Mouse (Mus musculus): ENCODE measurements at regions not wholly inside any gene's neighbourhood (a gene's known extent, or its start where the extent isn't known, plus 50 kb on each side); places are given as distances from the start of the nearest gene placed in this dataset.
"Not testable (repeated sequence)": the region's sequence is repeated elsewhere in the genome, so short reads cannot be mapped to it uniquely, and the experiment has no call there.

DNA sequence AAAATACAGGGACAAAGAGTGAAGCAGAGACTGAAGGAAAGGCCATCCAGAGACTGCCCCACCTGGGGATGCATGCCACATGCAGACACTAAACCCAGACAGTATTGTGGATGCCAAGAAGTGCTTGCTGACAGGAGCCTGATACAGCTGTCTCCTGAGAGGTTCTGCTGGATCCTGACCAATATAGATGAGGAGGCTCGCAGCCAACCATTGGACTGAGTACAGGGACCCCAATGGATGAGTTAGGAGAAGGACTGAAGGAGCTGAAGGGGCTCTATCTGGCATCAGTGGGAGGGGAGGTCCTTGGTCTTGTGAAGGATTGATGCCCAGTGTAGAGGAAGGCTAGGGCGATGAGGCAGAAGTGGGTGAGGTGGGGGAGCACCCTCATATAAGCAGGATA lies 514.4 kb downstream of the Gja1 start:
- in situ Hi-C loops (cut with MboI, MseI): not testable (repeated sequence)

DNA sequence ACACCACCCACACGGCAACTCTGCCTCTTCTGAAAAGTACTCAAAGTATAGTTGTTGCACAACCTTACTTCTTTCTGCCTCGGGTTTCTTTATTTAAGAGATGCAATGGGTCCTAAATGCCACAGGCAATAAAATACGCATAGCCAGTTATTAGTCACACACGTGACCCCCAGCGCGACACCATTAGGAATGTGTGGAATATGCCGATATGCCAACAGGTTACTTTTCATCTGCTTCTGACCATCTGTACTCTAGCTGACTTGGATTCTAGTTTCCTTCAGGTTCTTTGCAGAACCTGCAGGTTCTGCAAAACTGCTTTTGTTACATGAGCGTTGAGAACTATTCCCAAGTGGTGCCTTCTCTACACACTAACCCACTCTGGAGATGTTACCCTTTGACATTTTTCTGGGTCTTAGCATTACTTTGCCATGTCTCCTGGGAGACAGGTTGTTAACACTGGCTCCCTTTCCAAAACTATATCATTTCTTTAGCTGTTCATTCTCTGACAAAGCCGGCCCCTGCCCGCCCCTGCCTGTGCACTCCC lies 515.6 kb downstream of the Gja1 start:
- in situ Hi-C loops (cut with MboI, MseI): no loop called here

GRCm38 (mm10) chr10:56893210-56893705 lies 516.1 kb downstream of the Gja1 start:
- in situ Hi-C loops (cut with MboI, MseI): no loop called here

DNA sequence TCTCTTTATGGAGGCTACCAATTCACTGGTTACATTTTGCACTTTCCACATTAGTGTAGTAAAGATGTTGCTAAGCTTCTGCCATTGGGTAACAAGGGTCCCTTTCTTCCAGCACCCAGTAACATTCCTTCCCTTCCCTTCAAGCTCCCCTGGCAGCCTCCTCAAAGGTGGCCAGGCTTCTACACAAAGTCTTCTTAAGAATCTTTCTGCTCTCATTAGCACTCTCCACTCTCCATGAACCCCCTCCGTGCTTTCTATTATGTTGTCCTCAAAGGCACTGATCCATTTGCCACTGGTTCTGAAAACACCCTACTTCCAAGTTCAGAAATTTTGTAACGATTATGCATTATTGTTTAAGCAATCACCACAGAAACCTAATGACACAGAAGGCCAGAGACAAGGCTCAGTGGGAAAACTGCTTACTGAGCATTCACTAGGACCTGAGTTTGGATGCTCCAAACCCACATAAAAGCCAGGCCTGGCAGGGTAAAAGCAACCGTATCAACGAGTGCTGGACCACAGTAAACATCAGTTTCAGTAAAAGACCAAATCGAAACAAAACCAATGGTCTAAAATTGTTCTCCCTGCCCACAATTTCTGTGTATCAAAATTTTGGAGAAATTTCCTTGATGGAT lies 522.6 kb downstream of the Gja1 start:
- in situ Hi-C loops (cut with MboI, MseI): no loop called here

DNA sequence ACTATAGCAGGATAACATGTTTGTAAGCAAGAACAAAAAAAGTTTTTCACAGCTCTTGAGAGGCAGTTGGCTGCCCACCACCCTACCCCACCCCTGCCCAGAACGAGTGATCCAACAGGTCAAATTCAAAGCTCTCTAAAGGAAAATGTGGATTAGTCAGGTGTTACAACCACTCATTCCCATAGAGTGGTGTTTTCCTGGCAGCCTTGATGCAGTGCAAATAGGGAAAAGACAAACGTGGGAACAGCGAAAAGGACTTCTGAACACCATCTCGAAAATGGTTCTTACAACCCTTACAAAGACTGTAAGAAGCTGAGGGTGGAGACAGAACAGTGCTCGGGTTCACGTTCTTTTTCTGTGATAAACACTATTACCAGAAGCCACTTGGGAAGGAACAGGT lies 523.8 kb downstream of the Gja1 start:
- in situ Hi-C loops (cut with MboI, MseI): no loop called here

- in situ Hi-C loops (cut with MboI, MseI): no loop called here
These were observed 535.6 kb downstream of the Gja1 start for GRCm38 (mm10) chr10:56912711-56913110.

DNA sequence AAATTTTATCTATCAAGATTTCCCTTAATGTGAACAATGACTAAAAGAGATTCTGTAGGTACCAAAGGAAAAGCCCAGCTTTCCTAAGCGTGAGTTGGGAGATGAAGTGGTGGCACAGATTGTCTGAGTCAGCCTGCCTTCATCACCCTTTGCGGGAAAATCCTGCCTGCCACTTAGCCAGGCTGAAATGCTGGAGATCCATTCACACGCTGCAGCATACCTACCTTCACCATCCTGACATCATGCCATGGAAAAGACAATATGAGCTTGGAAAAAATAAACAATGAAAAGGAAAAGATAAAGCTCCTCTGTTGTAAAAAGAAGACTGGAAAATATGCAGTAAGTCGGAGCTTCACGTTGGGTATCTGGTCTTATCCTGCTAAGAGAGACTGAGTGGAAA lies 537.0 kb downstream of the Gja1 start:
- in situ Hi-C loops (cut with MboI, MseI): no loop called here

DNA sequence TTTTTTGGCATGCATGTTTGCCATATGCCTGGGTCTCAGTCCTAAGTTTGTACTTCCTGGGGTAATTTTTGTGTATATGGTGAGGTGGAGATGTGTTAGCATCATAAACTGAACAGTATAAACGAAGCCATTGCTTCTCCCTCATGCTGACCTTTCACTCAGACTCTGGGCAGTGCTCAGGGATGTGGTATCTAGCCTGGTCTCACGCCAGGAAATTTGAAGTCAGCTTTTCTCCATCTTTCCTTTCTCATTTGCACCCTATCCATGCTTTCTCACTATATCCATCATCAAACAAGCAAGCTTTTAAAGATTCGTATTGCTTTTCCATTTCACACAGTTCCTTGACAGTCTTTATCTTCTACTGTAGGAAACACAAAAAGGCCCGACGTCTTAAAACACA lies 541.3 kb downstream of the Gja1 start:
- in situ Hi-C loops (cut with MboI, MseI): no loop called here

- in situ Hi-C loops (cut with MboI, MseI): no loop called here
These were observed 543.9 kb downstream of the Gja1 start for GRCm38 (mm10) chr10:56920711-56921672.

GRCm38 (mm10) chr10:56935174-56935573 lies 551.0 kb upstream of the Hsf2 start:
- in situ Hi-C loops (cut with MboI, MseI): no loop called here

DNA sequence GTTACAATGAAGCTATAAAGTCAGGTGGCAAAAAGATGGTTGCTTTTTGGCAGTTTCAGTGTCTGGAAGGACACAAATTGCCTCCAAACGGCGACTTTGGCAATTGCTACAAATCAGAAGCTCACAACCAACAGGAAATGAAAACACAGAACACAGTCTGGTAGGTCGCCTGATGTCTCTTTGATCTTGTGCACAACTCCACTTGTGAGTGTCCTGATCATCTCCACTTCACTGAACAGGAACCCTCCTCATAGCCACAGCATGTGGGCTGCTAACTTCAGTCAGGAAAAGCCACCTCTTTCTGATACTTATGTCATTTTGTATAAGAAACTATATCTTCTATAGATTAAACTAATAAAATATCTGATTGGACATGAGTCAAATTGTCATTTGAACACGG lies 544.2 kb upstream of the Hsf2 start:
- in situ Hi-C loops (cut with MboI, MseI): no loop called here

DNA sequence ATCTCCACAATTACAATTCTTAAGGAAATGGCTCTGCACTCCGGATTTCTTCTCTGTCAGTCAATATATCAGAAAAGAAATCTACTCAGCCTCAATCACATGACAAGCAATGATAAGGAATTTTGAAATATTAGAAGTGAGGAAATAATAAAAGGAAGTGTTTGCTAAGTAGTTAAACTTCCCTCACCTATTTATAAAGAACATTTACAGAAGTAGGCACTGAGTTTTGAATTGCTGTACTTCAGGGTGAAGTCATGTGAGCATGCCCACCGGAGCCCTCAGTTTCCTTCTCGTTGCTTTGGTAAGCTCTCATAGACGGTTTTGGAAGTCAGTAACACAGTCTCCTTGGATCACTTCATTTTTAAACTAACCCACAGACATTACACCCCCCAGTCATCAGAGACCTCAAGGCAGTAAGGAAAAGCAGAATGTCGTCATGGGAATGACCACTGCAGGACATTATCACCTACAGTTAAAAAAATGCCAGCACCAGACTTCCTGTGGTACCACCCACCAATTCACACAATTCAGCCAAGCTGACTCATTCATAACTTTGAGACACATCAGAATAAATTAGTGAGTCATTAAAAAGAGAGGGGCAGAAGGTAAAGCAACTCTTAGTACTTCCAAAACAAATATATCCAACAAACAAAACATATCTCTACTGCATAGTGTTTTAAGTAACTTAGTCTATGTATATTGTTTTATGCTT lies 541.6 kb upstream of the Hsf2 start:
- in situ Hi-C loops (cut with MboI, MseI): no loop called here

GRCm38 (mm10) chr10:56956728-56957127 lies 529.5 kb upstream of the Hsf2 start:
- in situ Hi-C loops (cut with MboI, MseI): no loop called here

GRCm38 (mm10) chr10:56962096-56962807 lies 523.9 kb upstream of the Hsf2 start:
- in situ Hi-C loops (cut with MboI, MseI): no loop called here

GRCm38 (mm10) chr10:56963215-56963614 lies 523.0 kb upstream of the Hsf2 start:
- in situ Hi-C loops (cut with MboI, MseI): no loop called here

GRCm38 (mm10) chr10:56968913-56969312 lies 517.3 kb upstream of the Hsf2 start:
- in situ Hi-C loops (cut with MboI, MseI): no loop called here

GRCm38 (mm10) chr10:56974812-56975211 lies 511.4 kb upstream of the Hsf2 start:
- in situ Hi-C loops (cut with MboI, MseI): no loop called here

DNA sequence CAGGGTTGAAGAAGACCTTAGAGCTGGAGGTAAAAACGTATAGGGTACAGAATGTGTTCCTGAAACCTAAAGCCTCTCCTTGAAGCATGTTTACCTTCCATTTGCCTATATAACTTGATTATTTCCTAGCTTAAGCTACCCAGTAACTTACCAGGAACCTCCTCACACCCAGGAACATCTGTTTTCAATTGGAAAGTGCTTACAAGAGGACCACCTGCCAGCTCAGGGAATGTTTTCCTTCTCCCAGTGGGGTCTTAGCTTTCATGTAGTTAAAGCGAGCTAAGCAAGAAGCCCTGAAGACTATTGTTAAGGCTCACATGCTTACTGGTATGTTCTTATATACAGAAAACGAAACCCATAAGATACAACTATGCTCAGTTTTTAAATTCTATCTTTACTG lies 506.6 kb upstream of the Hsf2 start:
- in situ Hi-C loops (cut with MboI, MseI): no loop called here

DNA sequence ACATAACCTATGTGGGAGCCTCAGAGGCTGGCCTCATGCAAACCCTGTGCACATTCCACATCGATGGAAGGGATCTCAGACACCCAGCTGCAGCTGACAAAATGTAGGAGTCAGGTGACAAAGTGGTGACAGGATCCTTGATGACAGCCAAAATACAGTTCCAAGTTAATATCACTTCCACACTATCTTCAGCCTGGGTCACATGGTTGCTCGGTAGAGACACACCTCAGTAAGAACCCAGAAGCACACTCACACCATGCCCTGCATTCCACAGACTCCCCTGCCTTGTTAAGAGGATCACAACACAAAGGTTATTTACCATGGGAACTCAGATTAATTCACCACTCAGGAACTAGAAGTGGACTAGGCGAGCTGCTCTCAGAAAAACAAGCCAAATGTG lies 505.4 kb upstream of the Hsf2 start:
- in situ Hi-C loops (cut with MboI, MseI): no loop called here

DNA sequence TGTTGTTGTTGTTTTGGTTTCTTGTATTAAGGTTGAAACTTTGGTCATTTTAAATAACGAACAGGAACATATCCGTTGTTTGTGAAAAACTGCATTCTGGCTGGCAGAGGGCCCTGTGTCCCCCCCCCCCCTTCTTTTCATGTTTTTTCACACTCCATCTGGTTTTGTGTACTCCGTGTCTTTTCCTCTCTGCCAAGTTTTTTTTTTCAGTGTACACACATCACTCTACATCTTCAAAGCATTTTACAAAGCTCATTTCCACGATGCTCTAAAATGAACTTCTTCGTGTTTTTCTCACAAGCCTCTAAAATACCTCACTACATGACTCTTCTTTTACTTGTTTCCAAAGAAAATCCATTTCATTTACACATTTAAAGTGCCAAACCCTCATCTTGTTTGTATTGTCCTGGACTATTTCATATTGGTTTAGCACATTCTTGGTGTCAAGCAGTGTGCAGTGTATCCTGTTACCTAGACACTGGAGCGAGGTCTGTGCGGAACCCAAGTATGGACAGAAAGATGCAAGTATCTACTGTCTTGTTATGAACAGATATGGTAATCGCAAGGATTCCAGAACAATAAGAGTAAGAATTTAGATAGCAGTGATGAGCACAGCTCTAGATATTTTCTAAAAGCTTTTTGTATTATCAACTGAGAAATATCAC lies 503.5 kb upstream of the Hsf2 start:
- in situ Hi-C loops (cut with MboI, MseI): no loop called here

- in situ Hi-C loops (cut with MboI, MseI): no loop called here
These were observed 491.2 kb upstream of the Hsf2 start for GRCm38 (mm10) chr10:56994969-56995368.

All from T-helper 2 cell (primary cell).